Mouse (Mus musculus) liver, adult 2 months (tissue): ENCODE measurements around the gene Gli1.

Source experiments
- CTCF ChIP-seq: fragments of 200-500 bp; IDR thresholded peaks from 2 replicates; pipeline ENCODE4 v1.5.1; 2011; ENCODE audit warnings: low read depth, low read length, control low read depth
- POLR2A ChIP-seq: fragments of 200-500 bp; IDR thresholded peaks from 2 replicates; pipeline ENCODE4 v1.6.1; 2011; ENCODE audit warnings: low read length, control low read depth; ENCODE audit not compliant: insufficient read depth; ENCODE audit errors: extremely low read depth

DNA sequence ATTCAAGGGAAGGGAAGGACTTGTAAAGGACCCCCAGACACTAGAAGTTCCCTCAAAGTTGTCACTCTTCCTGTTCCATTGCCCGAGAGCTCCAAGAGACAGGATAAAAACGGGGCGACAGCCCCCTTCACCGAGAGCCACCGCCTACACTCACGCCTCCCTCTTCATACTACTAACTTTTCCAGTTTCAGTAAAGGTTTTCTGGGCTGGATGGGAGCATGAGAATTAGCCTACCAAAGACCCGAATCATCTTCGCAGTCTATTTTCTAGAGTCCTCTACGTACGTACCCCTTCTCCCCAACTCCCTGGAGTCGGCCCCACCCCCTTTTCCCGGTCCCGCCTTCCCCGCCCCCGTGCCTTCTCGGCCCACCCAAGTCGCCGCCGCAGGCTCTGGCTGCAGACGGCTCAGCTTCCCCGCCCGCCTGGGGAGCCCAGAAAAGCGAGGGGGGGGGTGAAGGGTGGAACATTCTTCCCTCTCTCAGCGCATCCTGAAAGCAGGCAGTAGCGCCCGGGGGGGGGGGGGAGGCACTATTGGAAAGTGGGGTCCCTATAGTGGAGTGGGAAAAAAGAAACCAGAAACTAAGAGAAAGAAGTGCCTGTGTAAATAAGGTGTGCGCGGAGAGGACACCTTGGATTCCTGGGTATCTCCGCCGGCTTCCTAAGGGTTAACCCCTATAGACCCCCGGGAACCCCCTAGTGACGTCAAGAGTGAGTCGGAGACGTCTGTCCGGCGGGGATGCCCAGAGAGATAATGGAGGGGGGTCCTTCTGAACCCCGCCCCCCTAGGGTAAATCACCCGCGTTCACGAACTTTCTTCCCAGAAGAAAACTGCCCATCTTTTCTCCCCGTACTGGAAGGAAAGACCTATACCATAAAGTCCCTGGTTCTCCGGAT is 1.8 kb downstream of the Gli1 start:
- TF ChIP-seq CTCF (no peak), POLR2A (no peak)
